Mouse (Mus musculus) E14TG2a.4 (cell line): ENCODE data around the gene Rap1gap.

Source experiments
- CTCF ChIP-seq: conservative IDR thresholded peaks from 2 replicates; pipeline ENCODE4 v1.5.1; 2014; ENCODE audit warnings: low read length
- NANOG ChIP-seq: IDR thresholded peaks from 2 replicates; pipeline ENCODE4 v1.6.1; 2014; ENCODE audit warnings: borderline replicate concordance, low read length, mixed read lengths

- TF ChIP-seq CTCF (no peak), NANOG (no peak)
Observed at GRCm38 (mm10) chr4:137680721-137681120, 16.2 kb downstream of the Rap1gap start.
